Mouse (Mus musculus) kidney, postnatal 10 days (tissue): ENCODE measurements around the gene Cdk9.
A peak's percentile ranks its signal among the peaks of the same experiment; 100 is the strongest.

ENCODE experiments used
- DNase-seq: peaks from one replicate; pipeline ENCODE4 v3.0.0; 2021; ENCODE audit warnings: mixed read lengths

Gene Cdk9

DNA sequence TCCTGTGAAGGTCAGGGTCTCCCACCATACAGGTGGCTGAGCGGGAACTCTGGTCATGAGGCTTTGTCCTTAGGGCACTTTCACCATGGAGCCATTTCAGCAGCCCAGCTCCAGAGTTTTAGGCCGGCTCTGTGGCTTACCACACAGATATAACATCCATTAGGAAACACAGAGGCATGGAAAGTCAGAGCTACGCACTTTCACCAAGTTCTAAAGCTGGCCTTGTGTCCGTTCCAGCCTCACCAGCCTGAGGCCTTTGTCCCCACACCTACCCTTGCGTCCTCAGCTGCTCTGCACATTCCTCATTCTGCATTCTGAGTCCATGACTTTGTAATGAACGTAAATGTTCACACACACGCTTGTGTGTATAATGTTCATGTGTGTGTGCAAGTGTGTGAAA lies 7.9 kb downstream of the Cdk9 start:
- DNase-seq = no peak

DNA sequence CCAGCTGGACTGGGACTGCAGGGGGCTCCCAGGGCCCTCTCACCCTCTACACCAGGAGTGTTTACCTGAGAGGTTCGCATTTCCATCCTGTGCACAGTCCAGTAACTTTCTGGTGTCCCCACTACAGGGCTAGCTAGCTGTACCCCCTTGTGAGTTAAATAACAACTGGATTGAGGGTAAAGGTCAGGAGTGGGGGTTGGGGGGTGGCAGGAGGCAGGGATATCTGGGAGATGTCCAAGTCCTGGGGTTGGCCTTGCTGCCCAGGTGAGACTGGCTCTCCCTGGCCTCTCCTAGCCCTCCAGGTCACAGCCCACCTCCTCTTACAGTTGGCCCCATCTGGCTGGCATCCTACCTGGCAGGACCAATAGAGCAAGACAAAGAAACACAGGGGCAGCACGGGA lies 8.9 kb downstream of the Cdk9 start, which contains the start of gene Fpgs:
TSS of gene Fpgs (minus strand) at position 125 of the 401 bp plus-strand sequence.
- DNase-seq = peak; percentile 82

DNA sequence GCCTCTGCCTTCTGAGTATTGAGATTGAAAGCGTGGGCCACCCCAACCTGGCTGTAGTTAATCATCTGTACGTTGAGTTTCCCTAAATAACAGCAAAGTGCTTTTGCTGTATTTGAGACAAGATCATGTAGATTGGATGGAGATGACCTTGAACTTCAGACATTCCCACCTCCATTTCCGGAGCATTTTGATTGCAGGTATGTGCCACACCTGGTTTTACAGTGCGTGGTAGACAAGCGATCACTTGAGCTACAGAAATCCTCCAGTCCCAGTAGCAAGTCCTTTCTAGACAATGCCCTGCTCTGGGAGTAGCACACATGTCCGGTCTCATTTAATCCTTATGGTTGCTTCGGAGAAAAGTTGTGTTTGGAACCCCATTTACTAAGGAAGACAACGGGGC lies 9.8 kb downstream of the Cdk9 start:
- no peak for DNase-seq

DNA sequence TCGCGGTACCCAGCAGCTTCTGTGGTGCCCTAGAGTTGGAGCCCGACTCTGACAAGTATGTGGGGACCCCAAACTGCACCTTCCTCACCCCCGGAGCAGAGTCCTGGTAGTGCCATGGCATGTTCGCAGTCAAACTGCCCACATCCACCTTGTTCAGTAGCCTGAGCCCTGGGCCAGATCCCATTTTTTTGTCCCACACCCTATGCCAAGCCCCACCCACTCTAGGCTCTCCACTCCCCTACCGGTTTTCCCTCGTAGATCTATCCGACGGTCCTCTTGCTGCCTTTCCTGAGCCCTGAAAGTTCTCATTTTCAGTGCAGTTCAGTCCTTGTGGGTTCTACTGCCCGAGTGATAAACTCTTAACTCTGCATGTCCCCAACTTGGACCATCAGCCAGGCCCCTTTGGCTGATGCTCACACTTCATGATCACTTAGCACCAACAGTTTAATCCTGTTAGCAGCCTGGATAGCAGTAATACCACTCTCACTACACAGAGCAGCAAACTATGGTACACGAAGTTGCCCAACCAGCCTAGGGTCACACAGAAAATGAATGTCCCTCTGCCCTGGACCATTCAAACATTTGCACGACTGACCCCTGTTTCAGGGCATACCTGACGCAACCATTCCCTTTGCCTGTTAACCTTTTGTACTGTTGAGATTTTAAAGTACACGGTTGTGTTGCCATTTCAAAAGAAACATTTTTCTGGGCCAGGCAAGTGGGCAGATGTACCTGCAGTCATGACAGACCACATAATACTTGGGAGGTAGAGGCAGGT lies 11.7 kb downstream of the Cdk9 start:
- DNase-seq = no peak

GRCm38 (mm10) chr2:32699680-32700079 lies 13.2 kb downstream of the Cdk9 start:
- no peak for DNase-seq

- DNase-seq = no peak
Measured at GRCm38 (mm10) chr2:32694691-32695090, 18.2 kb downstream of the Cdk9 start.

DNA sequence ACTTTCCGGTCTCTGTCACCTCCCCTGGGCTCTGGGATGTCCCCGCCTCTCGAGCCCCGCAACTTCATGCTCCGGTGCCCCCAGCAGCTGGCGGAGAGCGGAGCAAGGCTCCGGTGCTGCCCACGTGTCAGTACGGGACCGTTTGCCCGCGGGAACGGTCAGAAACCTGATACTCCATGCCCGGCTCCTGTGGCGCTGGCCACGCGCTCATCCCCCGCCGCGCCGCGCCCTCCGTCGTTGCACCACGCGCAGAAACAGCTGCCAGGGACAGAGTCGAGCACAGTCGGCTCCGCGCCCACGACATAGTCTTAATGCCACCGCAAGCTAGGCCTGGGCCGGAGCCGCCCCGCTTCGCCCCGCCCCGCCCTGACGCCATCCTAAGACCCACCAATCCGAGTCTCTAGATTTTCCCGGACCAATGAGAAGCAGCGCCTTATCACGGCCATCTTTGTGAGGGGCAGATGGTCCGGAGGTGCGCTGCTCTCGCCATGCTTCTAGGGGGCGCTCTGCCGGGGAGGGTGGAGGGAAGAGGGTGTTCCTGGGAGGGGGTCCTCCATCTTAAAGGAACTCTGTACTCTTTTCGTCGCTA lies 19.0 kb downstream of the Cdk9 start:
- DNase-seq = peak; percentile 97

DNA sequence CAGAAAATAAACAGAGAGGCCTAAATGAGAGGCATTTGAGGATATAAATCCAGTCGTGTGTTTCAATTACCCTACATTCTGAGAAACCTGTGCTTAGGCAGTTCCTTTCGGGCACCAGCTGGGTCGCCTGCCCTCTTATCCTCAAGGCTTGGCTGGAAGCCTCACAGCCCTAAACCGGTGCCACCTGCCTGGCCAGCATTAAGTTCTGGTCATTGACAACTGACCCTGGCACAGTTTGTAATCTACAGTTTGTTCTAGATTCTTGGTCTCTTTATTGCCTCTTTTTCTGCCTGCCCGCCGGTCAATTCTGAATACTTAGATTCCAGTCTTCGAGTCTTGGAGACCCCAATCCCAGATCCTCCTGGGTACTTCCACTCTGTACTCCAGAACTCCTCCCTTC lies 19.6 kb downstream of the Cdk9 start:
- DNase-seq = peak; percentile 59

DNA sequence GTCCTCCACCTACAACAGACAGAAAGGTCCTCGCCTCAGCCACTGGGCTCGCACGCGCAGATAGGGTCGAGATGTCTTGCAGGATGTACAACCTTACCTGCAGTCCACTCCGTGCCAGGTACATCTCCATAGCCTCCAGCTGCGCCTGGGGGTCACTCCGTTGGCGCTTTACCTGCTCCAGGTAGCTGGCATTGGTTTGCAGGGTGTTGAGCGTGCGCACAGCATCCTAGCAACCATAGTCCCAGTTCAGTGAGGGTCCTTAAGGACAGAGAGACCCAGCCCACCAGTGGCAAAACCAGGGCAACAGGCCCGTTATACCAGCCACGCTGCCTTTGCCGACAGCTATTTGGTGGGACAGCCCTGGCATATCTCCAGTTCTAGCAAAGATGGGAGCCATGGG lies 20.4 kb downstream of the Cdk9 start:
- DNase-seq = no peak

GRCm38 (mm10) chr2:32691041-32691440 lies 21.8 kb downstream of the Cdk9 start:
- no peak for DNase-seq

- peak; percentile 95 for DNase-seq
Measured at GRCm38 (mm10) chr2:32689420-32689819, 23.5 kb downstream of the Cdk9 start.

- no peak for DNase-seq
Measured at GRCm38 (mm10) chr2:32687562-32687961, 25.3 kb downstream of the Cdk9 start.

DNA sequence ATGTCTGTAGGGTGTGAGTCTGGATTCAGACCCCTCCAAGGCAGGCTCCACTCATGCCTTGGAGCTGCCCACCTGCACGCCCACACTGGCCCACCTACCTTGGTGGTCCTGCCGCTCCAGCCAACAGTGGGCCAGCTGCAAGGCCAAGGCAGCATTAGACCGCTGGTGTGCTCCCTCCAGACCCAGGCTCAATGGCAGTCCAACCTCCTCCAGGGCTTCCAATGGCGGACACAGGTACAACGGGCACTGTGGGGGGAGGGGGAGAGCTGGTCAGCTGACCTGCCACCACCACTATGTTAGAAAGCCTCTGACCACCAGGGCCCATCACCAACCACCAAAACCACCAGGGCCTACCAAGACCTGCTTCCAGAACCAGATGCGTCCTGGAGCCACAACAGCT lies 26.2 kb downstream of the Cdk9 start:
- DNase-seq = no peak

- no peak for DNase-seq
Measured at GRCm38 (mm10) chr2:32685807-32686206, 27.1 kb downstream of the Cdk9 start.

DNA sequence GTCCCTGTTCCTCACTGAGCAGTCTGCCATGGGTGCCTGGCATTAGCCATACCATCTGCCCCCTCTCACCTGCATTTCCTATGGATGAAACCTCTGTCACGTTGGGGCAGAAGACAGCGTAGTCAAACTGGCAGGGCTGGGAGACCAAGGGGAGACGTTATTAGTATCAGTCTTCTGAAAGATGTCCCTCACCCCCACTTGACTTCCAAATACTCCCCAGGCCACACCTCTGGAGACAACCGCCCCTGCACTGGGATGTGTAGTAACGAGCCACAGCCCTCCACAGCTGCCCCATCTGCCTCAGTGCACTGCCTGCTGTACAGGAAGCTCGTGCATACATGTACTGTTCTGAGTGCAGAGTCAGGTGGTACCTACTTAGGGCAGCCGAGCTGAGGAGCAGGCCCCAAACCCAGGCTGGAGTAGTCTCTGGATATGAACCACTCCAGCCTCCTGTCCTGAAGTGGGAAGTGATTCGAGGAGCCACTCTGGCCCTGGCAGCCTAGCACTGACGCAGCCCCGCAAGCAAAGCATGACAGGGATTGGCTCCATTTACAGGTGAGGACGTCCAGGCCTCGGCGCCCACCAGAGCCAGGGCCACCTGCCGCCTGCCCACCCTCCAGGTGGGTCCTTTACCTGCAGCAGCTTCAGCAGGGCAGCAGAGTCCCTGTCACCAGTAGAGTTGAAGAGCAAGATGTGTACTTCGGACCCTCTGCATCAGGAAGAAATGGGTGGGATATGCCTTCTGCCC lies 28.0 kb downstream of the Cdk9 start:
- DNase-seq = no peak

GRCm38 (mm10) chr2:32683701-32684100 lies 29.2 kb downstream of the Cdk9 start:
- DNase-seq = no peak

DNA sequence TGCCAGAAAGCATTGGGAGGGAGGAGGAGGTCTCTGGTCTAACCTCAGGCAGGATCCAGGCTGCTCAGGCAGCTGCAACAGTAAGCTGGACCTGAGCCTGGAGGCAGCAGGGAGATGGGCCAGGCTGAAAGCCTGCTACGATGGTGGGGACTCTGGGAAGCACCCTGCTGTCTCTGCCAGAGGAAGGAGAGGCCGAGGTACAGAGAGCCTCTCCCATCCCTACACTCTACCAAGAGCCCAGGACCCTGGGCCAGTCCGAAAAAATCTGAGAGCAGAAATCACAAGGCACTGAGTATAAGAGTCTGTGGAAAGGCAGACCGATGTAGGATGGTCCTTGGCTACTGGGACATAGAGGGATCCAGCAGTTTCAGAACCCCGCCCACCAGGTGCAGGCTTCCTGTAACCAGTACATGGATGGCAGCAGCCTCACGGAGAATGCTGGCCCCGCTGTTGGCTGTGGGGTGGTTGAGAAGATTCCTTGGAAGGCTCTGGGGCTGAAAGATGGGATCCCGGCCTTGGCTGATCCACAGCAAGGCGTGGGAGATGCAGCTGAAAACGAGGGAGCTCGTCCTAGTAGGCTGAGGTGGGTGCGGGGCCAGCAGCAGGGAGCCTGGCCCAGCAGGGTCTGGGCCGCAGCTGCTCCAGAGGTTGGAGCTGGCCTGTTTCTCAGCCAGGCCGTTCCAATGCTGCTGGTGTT lies 30.0 kb downstream of the Cdk9 start:
- no peak for DNase-seq

- peak; percentile 46 for DNase-seq
Measured at GRCm38 (mm10) chr2:32681754-32682153, 31.1 kb downstream of the Cdk9 start.

GRCm38 (mm10) chr2:32680961-32681650 lies 31.8 kb downstream of the Cdk9 start:
- DNase-seq = no peak

DNA sequence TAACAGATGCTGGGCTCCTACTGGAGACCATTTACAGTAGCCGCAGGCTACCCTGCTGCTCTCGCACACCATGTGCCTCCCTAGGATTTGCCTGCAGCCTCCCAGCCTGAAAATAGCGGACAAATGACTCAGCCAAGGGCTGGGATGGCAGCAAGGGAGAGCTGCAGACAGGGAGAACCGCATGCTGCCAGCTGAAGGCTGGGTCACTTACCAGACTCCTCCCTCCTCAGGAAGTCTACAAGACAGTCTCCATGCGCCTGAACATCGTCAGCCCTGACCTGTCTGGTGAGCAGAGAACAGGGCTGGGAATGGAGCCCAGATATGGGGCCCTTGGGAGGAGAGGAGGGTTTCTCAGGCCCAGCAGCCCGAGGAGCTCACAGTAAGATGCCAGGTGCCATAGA lies 32.8 kb downstream of the Cdk9 start:
- DNase-seq = peak; percentile 60

DNA sequence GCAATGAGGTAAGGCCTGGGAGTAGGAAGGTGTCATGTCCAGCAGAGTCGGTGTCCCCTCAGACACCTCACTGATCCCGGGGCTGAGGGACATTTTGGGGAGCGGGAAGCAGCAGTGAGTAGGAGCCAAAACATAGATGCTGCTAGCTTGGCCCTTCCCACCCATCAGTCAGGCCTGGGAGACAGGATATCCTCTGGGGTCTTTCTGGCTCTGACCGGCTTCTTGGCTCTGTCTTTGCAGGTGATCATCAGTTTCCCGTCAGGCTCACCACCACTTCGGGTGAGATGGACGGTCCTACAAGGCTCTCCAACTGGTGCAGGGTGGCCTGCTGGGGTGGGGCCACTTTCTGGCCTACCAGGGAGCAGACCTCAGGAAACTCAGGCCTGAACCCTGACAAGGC lies 35.2 kb downstream of the Cdk9 start:
- DNase-seq = no peak

DNA sequence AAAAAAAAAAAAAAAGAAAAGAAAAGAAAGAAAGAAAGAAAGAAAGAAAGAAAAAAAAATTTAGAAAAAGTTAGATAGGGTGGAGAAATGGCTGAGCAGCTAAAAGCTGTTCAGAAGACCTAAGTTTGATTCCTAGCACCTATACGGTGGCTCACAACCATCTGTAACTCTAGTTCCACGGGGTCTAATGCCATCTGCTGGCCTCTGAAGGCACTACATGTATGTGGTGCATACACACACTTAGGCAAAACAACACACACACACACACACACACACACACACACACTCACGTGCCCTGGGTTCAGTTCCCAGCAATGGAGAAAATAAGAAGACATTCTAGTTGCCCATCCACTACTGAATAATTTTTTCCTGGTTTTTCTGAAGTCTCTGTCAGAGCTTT lies 36.1 kb downstream of the Cdk9 start:
- no peak for DNase-seq
